Mouse (Mus musculus): Measurements from ENCODE around the gene Dclk1.

Gene Dclk1

DNA sequence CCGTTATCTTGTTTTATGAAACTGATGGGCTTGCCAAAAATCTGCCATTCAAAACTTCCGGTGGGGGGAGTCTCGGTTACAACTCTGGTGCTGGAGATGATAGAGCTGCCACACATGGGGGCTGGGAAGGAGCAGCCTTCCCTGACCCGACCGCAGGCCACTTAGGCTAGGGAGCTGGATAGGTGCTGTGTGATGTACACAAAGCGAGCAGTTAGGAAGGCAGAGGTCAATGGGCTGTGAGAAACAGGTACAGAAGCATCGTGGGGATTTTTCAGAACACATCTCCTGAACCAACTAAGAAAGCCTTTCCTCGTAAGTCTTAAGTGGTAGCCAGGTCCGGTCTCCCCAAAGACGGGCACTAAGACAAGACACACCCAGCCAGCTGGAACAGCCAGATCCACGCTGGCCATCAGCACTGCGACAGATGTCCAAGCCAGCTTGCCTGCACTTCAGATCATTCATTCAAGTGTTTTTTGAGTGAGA, 297.7 kb downstream of the Dclk1 start:
- DNase-seq (ENCODE audit: low spot score in 2 of 2): no peak

DNA sequence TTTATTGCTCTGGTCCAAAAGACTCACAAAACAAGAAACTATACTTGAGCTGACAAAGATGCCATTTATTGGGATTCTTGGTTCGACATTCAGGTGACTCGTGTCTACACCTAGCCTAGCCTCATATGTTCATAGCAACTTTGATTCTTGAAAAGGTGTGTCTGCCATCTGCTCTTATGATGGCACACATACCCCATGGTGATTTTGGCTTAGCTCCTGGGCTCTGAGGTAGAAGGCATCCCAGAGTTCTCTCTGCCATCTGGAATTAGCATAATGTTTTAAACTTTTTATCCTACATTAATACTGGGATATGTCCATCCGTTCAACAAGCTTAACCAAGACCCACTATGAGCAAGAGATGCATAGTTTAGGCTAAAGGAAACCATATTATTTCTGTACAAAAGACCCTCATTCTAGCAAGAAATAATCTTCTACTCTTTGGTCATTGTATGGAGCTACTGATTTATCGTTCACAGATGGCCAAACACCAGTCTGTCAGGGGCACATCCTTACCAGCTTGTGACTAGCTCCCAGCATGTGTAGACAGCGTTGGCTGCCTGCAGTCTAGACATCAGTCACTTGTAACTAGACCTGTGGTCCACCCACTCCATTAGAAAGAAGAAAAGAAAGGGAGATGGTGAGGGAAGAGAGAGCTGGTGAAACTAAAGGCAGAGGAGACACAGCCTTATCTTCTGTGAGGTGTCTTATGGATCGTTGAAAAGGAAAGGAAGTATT, 298.4 kb downstream of the Dclk1 start:
- DNase-seq (ENCODE audit: low spot score in 2 of 2): no peak

DNA sequence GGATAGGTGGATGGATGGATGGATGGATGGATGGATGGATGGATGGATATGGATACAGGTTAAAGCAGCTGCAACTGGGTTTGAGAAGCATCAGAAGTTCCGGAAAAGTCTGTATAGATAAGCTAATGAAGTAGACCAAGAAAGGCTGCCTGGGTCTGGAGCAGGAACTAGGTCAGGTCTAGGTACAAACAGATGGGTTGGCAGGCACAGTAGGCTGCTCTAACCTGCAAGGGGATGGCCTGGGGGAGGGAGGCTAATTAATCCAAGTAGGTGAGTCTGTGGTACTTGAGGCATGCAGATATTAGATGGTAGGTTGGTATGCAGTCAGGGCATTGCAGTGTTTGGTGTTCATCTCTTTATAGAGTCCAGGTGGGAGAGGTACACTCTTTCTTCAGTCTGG, 299.6 kb downstream of the Dclk1 start:
- DNase-seq (ENCODE audit: low spot score in 2 of 2): no peak

DNA sequence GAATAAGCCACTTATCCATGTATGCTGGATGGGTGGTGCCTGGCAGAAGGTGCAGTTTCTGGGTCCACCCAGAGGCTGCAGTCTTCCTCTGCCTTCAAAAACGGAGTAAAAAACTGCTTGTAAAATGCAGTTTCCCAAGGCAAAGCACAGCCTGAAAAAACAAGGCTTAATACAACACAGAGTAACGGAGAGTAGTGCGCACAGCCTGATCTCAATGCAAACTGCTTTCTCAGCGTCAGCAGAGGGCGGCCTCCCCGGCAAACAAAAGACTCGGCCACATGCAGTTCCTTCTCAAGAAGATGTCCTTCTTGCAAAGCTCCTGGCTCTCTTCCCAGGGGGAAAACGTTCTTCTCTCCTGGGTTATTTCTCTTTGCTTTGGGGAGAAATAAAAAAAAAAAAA, 300.1 kb downstream of the Dclk1 start:
- no peak for DNase-seq (ENCODE audit: low spot score in 2 of 2)

DNA sequence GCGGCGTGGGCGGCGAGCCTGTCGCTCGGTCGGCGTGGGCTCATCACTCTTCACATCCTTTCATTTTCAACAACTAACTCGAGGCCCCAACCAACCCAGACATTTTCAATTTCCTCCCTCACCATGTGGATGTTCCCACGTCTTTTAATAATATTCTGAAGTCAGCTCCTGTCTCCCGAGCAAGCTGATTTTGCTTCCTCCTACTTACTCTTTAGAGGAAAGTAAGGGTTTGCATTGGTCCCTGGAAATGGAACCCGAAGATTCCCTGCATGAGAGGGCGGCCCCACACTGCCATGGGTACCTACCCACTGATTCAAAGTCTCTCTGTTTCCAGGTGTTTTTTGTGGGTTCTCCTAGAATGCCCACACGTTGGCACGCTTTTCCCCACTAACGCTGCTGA, 300.8 kb downstream of the Dclk1 start:
- no peak for DNase-seq (ENCODE audit: low spot score in 2 of 2)

DNA sequence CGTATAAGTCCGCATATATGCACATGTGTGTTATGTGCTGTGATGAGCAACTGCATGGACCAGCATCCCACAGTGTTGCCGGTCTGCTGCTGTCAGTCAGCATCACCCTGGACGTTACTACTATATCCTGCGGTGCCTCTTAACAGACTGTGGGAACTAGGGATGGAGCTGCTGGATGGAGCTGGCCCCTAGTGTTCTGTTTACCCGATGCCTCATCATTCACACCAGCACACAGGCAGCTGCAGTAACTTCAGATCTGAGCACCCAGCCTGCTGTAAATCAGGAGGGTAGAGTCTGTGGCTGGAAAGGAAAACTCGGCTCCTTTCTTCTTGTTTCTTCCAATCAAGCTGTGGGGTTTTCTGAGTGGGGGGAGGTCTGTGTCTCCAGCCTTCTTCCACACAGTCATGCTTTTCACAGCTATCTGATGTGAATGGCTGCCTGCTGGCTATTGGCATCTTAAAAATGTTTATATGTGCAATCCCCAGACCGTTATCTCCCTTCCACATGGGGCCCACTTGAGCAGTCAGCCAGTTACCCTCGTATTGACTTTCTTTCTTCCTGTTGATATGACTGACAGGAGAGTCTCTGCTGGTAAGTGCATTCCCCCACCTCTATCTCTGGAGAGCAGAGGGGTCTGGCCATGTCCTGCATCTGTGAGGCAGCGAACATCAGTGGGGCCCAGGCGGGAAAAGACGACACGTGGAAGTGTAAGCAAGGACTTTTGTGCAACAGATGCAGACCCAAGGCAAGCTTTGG, 301.9 kb downstream of the Dclk1 start:
- no peak for DNase-seq (ENCODE audit: low spot score in 2 of 2)

DNA sequence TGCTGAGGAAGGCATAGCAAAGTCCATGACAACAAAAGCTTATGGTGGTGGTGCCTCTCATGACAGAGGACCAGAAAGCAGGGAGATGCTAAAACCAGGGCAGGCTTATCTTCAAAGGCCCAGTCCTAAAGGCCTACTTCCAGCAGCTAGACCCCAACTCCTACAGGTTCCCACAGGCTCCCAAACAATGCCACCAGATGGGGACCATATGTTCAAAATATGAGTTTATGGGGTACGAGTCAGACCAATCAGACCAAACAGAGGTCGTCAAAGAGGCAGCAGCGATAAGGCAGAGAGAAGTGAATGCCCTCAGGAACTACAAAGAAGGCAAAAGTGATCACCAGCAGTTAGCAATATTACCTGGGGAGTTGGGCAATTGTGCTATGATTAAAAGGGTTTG, 303.1 kb downstream of the Dclk1 start:
- no peak for DNase-seq (ENCODE audit: low spot score in 2 of 2)

DNA sequence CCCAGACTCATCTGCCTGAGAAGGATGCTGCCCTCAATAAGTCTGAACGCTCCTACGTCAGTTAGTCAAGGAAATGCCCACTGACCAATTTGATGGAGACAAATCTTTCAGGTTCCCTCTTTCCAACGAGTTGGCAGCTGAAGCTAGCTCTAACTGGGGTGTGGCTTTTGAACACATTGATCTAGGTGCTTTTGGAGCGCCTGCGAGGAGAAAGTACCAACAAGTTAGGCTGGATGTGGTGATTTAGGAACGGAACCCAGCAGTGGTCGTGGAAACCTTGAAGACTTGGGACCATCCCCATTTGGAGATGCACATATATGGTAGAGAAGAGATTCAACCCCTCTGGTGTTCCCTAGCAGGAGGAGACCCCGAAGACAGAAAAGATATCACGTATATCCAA, 303.8 kb downstream of the Dclk1 start:
- no peak for DNase-seq (ENCODE audit: low spot score in 2 of 2)

DNA sequence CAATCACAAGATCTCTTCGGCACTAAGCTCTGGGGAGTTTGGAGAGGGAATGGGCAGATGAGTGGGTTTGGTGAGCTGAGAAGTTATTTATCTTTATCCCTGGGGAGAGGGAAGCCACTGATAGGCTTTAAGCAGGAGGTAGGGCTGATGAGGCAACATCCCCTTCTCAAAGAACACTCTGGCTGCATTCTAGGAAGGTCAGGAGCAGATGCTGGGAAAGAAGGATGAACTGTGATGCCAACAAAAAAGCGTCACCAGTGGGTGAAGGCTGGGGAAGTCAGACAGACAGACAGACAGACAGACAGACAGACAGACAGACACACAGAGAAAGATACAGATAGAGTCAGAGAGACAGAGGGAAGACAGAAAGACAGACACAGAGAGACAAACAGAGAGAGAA, 304.9 kb downstream of the Dclk1 start:
- DNase-seq (ENCODE audit: low spot score in 2 of 2): no peak

DNA sequence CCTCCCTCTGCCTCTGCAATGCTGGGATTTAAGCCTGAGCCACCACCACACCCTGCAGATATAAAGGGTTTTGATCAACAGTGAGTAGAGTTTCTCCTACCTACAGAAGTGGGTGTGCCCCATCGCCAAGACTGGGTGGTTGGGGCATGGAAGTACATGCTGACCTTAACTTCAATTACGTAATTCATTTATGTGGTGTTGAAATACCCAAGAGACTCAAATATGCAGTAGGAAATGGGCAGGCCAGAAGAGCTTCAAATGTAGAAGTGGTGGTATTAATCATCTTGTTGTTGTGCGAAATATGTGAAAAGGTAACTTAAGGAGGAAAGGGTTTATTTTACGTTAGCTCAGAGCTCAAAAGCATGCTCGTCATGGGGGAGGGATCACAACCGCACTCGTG, 307.2 kb downstream of the Dclk1 start:
- DNase-seq (ENCODE audit: low spot score in 2 of 2): no peak

DNA sequence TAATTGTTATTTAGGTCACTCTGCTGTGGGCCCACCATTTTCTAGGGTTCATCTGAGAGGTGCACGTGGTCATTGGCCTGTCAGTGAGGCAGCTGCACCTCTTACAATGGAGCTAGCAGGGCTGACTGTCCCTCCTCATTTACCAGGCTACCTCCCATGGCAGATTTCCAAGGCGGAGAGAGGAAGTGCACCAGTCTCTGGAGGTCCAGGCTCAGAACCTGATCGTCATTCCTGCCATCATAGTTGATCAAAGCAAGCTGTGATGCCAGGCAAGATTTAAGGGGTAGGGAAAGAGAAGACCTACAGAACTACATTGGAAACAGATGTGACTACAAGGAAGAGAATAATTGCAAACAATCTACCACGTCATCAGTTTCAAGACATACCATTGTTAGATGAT, 308.8 kb downstream of the Dclk1 start:
- no peak for DNase-seq (ENCODE audit: low spot score in 2 of 2)

DNA sequence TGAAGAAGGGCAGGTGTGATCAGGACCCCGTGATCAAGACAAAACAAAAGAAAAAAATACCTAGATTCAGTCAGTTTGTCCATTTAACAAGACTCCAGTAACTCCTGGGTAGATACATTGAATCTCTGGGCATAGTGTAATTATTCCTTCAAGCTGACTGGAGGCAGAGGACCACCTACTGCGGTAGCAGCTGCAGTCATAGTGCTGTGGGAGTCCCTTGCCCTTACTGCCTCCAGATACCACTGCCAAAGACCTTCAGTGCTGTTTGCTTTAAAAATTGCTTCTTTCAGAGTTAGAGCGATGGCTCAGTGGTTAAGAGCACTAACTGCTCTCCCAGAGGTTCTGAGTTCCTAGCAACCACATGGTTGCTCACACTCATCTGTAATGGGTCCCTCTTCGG, 309.7 kb downstream of the Dclk1 start:
- no peak for DNase-seq (ENCODE audit: low spot score in 2 of 2)

DNA sequence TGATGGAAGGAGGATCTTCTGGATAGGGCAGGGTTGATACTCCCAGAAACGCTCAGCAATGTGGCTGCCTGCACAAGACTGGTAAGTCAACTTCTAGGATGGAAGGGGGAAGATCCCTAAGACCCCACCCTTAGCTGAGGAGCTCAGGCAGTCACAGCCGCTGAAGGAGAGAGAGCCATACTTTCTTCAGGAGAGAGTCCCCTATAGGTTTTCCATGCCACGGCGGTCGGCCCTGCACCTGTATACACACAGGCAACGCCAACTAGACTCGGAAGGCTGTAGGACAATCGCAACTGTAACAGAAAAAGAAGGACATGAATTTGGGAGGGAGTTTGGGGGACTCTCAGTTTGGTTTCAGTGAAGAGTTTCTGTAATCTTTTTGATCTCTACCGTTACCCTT, 310.9 kb downstream of the Dclk1 start:
- DNase-seq (ENCODE audit: low spot score in 2 of 2): no peak

DNA sequence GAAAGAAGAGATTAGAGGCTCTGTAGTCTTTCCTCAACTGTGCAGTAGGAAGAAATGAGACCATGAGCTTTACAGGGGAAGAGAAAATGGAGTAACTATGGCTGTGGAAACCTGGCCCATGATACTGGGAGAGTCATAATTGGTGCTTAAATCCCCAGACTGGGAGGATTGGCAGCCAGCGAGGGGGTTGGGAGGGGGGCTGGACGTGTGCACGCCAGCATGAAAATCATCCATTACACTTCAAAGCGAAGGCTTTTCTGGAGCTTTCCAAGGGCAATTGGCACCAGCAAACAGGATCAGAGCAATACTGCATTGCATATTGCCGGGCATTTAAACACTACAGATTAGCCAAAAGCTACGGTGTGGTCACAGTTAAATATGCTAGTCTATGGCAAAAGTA, 313.7 kb downstream of the Dclk1 start:
- no peak for DNase-seq (ENCODE audit: low spot score in 2 of 2)

DNA sequence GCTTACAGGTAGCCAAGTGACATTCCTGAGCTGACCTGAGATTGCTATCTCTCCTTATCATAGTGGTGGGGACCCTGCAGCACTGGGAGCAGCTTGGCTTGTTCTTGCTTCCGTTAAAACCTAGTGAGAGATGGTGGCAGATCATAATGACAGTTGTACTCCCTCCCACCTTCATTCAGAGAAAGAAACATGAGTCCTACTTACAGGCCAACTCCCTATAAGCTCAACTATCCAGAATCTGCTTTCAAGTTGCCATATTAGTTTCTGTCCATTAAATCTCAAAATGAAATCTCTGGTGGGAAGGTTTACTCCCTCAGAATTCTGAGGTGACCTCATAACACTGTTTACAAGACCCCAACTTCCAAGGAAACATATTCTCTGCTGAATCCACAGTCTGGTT, 316.4 kb downstream of the Dclk1 start:
- no peak for DNase-seq (ENCODE audit: low spot score in 2 of 2)

DNA sequence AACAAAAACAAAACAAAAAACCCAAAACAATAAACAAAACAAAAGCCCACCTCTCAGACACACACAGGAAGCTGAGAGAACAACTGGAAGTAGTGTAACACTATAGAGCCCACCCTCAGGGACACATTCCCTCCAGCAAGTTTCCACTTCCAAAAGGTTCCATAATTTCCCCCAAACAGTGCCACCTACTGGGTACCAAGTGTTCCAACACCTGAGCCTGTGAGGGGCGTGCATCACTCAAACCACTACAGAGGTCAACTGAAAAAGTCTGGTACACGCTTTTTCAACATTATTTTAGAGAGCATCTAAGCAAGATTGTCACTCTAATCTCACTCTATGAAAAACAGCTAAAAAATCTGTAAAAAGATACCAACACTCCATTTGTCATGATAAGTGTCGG, 325.3 kb downstream of the Dclk1 start:
- DNase-seq (ENCODE audit: low spot score in 2 of 2): no peak

DNA sequence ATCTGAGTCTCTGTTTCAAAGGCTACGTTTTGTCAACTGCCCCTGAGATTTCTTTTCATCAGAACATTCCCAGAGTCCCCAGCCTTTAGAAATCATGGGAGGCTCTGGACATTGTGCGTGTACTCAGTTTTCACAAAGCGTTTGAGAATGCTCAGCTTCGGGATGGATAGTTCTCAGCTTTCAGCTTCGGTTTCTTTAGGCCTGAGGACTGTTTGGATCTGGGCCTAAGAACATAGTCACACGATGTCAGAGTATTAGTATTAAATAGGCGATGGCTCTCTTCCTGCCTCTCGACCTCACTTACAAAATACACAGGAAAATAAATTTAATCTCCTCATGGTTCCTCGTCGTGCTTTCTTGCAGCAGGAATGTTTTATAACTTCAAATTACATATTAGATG, 327.4 kb downstream of the Dclk1 start:
- no peak for DNase-seq (ENCODE audit: low spot score in 2 of 2)

DNA sequence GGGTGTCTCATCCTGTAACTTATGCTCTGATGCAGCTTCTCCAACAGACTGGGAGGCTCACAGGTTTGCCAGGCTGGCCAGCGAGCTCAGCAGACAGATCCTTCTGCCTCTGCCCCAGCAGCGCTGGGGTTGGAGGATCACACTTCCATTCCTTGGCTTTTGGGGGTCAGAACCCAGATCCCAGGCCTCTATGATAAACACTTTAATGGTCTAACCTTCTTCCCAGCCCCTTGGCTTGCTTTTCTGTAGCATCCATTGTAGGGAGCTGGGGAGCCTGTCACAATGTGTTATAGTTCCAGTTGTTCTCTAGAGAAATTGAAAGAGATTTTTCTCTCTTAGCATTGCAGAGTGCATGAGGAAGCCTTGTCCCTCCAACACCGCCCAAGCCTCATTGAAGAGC, 328.9 kb downstream of the Dclk1 start:
- no peak for DNase-seq (ENCODE audit: low spot score in 2 of 2)

DNA sequence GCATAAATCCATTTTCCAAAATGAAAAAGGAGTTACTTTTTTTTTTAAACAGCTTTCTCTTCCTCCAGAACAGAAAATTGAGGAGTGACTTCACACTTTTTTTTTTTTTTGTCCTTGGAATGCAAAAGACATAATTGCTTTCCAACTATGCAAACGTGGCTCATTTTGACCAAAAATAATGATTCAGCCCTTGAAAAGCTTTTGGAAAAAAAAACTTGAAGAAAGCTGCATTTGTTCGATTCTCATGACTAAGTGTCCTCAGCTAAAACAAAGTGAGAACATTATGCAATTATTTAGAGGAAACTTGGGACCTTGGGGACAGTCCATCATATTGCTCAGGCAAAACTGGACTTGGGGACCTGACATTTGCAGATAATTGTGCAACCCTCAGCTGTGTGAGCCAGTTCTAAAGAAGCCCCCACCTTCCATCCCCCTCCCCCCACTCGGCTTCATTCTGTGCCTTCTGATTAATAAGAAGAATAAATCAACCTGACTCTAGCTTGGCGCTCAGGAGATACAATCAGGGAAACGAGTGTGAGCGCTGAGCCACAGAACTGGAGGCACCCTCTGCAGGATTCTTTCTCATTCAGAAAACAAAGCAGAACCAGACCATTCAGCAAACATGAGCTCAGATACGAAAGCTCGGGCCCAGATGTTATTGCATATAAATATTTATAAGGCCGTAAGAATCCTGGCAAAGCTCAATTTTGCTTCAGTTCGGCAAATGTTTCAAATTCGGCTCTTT, 329.6 kb downstream of the Dclk1 start:
- no peak for DNase-seq (ENCODE audit: low spot score in 2 of 2)

DNA sequence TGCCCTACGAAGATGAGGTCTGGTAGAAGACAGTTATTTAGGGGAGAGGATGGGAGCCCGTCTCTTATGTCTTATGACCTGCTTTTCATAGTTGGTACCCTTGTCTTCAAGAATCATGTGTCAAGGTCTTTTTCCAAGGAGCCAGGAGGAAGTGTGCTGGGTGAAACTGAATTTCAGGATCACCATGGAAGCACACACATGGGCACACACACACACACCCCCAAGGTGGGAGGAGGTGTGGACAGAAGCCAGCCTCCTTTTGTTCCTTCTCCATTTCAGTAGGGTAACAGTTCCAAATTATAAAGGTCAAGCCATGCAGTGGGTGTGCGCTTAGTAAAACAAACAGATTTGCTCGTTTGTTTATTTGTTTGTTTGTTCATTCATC, 330.1 kb downstream of the Dclk1 start:
- DNase-seq (ENCODE audit: low spot score in 2 of 2): no peak

DNA sequence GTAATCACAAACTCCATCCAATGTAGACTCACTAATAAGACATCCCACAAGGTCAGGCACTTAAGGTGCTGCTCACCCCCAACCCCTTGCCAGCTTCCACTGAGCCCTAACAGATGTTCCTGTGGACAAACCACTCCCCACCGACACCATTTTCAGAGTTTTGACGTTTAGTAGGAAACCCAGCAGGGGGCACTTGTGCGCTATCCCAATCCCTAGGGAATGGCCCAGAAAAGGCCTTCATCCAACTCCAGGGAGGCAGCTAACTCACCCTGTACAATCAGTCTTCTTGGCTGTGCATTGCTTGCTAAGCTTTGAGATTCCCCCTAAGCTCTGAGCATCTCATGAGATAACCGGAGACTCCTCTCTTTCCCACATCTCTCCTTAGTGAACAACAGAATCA, 331.8 kb downstream of the Dclk1 start:
- no peak for DNase-seq (ENCODE audit: low spot score in 2 of 2)

DNA sequence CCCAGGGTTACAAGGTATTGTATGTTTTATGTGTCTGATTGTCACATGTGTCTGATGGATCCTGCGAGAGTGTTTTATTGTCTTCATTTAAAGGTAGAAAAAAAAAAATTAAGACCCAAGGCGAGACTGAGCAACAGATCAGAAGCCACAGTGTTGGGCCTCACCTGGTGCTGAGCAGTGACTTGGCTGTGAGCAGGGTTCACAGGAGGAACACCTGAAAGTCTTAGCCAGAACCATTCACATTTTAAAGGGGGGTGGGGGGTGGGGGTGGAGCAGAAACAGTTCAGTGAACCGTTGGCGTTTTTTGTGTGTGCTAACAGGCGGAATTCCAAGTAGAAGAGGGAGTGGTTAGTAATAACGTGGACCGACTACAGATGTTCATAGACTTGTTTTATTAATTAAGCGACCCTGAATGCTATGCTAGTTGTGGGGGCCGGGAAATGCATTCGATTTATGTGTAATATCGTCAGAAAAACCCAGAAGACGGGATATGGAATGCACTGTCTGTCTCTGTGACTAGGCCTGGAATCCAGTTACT, 345.3 kb downstream of the Dclk1 start:
- DNase-seq (ENCODE audit: low spot score in 2 of 2): no peak
